Mouse (Mus musculus): ENCODE results near the gene Slc41a3.

The Slc41a3 gene

DNA sequence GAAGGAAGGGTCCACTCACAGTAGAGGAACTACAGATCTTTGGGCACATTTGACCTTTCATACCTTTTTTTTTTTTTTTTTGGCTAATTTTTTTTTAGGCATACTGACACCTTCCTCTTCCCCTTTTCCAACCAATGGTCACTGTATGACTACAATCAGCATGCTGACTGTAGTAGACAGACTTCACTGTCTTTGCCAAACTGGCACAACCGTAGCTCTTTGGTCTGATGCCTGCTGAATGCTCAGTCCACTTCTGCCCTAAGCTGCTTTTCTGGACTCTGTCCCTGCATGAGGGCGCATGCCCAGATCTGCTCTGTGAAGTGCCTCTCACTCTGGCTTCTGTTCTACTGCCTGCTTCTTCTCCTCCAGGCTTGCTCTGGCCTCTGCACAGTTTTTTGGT lies 6.9 kb upstream of the Slc41a3 start:
- no peak for DNase-seq (ENCODE audit: extremely low read depth, low read depth, low spot score)

DNA sequence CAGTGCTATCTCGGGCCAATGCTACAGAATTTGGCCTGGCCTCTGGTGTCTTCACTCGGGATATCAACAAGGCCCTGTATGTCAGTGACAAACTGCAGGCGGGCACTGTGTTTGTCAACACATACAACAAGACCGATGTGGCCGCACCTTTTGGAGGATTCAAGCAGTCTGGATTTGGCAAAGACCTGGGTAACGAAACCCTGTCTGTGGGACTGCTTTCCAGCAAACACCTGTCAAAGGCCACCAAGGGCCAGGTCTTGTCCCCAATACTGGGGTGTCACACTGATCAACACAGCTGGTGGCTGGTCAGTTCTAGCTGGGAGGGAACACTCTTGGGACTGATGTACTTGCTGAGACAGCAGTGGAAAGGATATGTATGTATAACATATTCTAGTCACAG lies 6.3 kb upstream of the Slc41a3 start:
- no peak for DNase-seq (ENCODE audit: extremely low read depth, low read depth, low spot score)

DNA sequence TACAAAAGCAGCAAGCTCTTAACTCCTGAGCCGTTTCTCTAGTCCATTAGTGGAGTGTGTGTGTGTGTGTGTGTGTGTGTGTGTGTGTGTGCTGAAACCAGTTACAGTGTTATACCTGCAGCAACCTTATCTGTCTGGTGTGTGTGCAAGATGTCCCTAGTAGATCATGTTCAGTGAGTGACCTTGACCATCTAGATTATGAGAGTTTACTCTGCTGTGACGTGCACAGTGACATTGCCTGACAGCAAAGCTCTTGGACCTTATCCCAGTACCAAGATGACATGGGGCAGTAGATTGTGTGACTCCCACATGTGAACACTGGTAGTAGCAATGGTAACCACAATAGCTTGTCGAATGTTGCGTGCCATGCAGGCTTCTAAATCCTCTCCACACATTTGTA lies 4.2 kb upstream of the Slc41a3 start:
- no peak for DNase-seq (ENCODE audit: extremely low read depth, low read depth, low spot score)

DNA sequence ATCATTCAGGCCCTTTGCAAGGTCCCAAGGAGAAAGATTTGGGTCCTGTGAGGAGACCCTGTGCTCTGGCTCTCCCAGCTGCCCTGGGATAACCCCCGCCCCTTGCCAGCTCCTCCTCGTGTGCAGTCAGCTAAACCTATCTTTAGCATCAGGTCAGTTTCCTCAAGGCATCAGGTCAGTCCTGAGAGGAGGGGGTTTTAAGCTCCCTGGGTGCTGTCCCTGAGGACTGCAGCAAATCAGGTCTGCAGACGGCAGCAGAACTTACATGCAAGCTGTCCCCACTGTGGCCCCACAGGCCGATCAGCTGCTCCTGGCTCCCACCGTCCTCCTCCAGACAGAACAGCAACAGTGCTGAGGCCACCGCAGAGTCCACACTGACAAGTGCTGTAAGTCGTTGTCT lies 2.8 kb upstream of the Slc41a3 start:
- DNase-seq (ENCODE audit: extremely low read depth, low read depth, low spot score), result no peak

DNA sequence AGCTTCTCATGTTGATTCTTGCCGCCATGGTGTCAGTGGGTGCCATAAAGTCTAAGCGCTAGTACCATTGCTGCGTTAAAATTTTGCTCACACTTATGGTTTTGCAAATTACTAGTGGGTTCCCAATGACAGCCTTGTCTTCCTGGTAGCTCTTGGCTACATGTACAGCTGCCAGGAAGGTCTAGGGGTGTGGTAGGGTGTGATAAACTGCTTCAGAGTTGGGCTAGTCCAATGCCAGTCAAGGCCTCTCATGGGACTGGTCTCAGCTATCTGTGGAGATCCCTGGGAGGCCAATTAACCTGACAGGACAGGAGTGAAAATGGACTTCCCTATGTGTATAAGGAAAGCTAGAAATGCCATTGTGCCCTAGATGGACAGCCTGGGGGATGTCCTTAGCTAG lies 2.2 kb upstream of the Slc41a3 start:
- DNase-seq (ENCODE audit: extremely low read depth, low read depth, low spot score), result no peak

DNA sequence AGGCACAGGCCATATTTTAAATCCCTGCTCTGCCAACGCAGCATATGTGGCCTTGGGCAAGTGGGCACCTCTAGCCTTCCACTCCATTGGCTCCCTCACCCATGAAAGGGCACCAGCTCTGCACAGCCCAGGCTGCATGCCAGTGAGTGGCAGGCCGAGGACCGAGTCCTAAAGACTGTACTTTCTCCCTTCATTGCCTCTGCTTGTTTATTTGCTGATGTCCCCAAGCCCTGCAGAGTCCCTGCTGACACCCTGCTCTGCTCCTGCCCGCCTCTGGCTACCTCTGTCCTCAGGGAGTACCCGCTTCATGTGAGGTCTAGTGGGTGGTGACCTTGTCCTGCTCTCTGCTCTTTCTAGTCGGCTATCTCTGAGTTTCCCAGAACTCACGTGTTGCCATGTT lies 1.4 kb upstream of the Slc41a3 start:
- no peak for DNase-seq (ENCODE audit: extremely low read depth, low read depth, low spot score)

DNA sequence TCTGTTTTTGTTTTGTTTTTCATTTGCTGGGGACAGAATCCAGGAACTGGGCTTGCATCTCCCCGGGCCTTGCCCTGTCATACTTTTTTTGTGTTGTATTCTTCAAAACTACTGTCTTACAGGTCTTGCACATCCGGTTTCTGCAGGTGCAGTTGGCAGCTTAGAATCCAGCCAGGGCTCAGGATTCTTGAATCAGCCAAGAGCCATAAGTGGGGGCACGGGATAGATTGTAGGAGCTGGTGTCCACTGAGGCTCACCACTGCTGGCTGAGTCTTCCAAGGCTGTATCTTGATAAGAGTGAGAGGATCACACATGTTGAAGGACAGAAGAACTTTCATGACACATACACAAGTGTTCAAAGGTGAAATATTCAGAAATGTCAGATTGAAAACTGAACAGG lies 395 bp upstream of the Slc41a3 start:
- DNase-seq (ENCODE audit: extremely low read depth, low read depth, low spot score), result no peak

DNA sequence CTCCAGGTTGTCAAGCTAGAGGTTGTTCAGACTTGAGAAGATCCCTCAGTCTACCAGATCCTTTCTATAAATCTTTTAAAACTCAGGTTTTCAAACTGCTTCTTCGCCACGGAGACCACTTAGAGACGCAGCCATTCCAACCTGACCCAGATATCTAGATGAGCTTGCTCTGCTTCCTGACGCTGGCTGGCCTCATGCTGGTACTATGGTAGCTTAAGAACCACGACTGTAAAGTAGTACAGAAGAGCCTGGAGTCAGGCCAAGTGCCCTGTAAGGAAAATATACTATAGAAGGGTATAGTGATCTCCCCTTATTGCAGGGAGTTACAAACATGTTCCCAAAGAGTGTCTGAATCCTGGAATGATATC lies 757 bp downstream of the Slc41a3 start:
- no peak for DNase-seq (ENCODE audit: extremely low read depth, low read depth, low spot score)

DNA sequence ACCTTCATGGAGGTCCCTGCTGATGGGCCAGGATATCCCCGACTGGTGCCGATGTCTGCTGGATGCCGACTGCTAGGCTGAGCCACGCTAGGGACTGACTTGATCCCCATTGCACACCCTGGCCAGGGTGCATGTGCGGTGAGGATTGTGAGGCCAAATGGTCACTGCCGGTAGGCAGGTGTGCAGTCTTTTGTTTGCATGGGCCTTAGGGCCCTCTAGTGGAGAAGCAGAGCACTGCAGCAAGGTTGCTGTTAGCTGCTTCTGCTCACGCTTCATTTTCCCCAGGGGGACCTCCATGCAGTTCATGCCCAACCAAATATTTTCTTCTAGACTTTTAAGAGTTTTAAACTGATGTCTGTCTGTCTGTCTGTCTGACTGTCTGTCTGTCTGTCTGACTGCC lies 2.0 kb downstream of the Slc41a3 start:
- DNase-seq (ENCODE audit: extremely low read depth, low read depth, low spot score), result no peak

DNA sequence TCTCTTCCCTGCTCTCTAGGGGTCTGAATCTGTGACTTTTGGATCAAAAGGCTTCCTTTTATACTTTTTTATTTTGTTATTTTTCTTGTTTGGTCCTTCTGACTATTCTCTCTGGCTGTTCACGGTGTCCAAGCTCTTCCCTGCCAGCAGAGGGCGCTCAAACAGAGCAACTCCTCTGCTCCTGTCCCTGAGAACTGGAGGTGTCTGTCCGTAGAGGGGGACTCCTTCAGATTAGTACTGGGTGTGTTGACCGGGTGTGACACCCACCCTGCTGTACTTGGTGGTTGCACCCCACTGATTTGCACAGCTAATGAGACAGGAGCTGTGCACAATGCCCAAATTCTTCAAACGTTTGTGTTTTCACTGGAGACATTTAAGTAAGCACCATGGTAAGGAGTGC lies 2.7 kb downstream of the Slc41a3 start:
- DNase-seq (ENCODE audit: extremely low read depth, low read depth, low spot score), result no peak

DNA sequence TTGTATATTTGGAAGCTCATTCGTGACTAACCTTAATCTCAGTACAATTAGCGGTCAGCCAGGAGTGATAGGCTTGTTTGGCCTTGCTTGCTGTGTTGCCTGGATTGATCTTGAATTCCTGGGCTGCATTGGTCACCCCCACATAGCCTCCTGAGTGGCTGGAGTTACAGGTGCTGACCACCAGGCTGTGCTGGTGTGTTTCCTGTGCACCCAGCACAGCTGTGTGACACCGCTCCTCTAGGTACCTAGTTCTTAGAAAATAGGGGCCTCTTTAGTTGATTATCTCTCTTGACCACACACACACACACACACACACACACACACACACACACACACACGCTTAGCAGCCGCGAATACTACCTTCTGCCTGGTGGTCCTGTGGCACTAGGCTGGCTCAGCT lies 3.7 kb downstream of the Slc41a3 start:
- no peak for DNase-seq (ENCODE audit: extremely low read depth, low read depth, low spot score)

DNA sequence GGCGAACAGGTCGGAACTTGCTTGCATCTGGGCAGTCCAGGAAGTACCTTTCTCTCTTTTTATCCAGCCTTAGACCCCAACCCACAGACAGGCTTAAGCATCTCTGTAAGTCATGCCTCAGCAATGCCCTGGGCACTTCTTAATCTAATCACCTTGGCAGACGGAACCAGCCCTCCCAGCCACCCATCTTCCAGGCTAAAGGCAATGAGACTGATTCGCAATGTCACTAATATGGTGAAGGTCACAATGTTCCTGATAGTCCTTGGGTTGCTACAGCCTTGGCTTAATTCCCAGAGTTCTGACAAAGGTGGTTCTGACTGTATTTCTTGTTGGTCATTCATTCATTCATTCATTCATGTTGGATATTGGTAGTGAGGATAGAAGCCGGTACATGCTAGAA lies 5.7 kb downstream of the Slc41a3 start:
- no peak for DNase-seq (ENCODE audit: extremely low read depth, low read depth, low spot score)

DNA sequence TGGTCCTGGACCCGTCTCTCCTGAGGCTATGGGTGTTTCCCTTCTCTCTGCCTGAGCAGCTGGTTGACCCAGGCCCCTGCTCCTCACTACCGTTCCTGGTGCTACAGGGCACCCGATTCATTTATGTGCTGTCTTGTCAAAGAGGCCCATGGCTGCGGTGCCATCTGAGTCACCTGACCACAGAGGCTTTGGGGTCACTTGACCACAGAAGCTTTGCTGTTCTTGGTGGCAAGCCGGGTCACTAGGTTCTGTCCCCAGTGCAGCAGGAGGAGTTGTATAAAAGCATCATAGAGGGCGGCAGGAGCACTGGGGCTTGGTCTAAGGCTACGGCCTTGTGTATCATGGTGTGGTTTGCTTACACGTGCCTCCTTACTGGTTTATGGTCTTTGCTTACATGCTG lies 8.8 kb downstream of the Slc41a3 start:
- DNase-seq (ENCODE audit: extremely low read depth, low read depth, low spot score), result no peak

DNA sequence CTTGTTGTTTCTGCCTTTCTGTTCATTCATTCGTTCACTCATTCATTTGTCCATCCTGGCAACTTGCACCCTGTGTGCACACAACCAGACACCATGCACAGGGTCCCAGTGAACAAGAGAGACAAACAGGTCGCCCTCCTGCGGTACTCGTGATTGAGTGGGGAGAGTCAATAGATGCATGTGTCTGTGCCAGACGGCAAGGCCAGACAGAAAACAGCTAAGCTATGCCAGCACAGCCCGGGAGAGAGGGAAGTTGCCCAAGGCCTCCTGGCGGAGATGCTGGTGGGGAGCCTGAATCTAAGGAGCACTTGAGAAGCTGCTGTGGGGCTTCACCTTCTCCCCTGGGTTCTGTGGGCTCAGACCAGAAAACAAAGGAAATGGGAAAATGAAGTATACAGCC lies 10.8 kb downstream of the Slc41a3 start:
- DNase-seq (ENCODE audit: extremely low read depth, low read depth, low spot score), result no peak

DNA sequence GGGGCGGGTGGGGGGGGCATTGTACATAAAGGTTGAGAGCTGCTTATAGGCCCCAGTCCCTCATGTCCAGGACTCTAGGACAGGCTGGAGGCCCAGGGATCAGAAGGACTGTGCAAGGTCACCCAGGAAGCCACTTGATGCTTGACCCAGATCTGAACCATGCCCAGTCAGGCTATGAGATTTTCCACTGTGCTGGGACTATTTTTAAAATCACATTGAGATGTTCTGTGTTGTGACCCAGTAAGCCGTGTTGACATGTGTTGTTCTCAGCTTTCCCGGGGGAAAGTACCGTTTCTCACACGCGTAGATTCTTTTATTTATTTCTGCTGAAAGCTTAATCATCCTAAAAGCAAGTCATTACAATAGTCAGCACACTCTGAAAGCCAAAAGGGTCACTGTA lies 11.5 kb downstream of the Slc41a3 start:
- no peak for DNase-seq (ENCODE audit: extremely low read depth, low read depth, low spot score)

DNA sequence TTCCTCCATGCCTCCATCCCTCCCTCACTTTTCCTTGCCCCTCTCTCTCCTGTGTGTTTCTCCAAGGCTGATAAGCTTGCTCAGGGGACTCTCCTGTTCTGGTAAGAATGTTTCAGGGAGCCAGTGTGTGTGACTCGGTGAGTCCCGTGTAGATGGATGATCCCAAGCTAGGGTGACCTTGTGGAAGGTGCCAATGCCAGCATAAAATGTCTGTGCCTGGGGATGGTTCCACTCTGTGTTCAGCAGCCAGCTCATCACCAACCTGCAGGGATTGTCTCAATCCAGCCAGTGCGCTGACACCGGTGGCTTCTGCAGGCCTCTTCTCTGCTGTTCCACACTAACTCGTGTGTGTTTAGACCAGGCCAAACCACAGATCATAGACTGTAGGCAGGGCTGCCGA lies 12.0 kb downstream of the Slc41a3 start:
- no peak for DNase-seq (ENCODE audit: extremely low read depth, low read depth, low spot score)

DNA sequence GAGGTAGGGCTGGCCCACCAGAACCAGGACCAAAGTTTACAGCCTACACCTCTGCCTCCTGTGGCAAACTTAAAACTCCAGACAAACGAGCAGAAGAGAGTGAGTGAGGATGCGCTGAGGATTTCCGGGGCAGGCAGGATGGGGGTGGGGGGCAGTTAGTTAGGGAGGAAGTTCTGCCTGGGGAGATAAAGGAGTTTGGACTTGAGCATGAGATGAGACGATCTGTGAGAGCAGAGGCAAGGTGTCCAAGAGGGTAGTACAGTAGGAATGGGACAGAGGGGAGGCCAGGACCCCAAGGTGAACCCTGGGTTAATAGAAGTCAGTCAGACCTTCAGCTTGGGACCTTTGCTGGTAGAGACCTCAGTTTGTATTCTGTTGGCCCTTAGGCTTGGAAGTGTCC lies 13.7 kb downstream of the Slc41a3 start:
- DNase-seq (ENCODE audit: extremely low read depth, low read depth, low spot score), result no peak

DNA sequence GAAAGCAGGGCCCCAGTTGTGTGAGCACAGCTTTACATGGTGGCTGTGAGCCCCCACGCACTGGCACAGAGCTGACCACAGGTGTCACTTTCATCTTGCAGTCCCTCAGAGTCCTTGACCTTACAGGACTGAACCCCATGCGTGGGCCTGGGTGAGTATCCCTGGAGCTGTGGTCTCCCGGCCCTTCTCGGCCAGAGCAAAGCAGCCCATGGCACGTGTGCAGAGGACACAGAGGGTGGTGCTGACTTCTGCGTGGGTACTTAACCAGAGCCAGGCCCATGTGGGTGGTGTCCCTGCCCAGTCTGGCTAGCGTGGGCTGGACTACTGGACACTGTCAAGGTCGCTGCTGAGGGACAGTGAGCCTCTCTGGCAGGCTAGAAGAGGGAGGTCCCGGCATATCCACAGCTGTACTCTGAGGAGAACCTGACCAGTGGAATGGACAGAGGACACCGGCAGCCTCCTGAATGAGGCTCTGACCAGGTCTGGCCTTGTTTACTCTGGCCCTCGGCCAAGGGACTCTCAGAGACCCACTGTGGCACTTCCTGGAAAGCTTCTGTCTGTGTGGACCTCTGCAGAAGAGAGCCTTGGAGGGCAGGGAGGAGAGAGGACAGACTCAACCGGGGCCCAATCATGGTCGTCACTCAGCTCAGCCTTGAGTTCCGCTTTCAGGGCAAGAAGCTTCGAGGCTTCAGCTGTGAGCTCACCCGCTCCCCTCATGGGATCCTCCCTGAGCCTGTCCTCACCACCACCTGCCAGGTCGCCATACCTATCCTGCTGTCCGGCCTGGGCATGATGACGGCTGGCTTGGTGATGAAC lies 14.5 kb downstream of the Slc41a3 start:
- DNase-seq (ENCODE audit: extremely low read depth, low read depth, low spot score), result no peak

DNA sequence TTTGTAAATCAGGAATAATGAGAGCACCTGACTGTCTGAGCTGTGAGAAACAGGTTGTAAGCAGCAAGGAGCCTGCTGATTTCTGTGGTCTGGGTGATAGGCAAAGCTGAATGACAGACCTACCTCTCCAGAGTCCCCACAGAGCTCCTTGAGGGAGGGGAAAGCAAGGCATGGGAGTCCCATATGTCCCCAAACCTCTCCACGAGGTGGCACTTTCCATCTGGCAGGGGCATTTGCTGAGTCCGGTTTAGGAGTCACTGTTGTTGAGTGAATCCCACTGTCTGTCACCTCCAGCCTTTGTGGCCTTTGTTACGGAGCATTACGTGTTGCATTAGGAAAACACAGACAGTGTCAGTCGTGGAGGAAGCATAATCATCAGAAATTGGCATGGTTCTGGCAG lies 15.4 kb downstream of the Slc41a3 start:
- DNase-seq (ENCODE audit: extremely low read depth, low read depth, low spot score), result no peak

DNA sequence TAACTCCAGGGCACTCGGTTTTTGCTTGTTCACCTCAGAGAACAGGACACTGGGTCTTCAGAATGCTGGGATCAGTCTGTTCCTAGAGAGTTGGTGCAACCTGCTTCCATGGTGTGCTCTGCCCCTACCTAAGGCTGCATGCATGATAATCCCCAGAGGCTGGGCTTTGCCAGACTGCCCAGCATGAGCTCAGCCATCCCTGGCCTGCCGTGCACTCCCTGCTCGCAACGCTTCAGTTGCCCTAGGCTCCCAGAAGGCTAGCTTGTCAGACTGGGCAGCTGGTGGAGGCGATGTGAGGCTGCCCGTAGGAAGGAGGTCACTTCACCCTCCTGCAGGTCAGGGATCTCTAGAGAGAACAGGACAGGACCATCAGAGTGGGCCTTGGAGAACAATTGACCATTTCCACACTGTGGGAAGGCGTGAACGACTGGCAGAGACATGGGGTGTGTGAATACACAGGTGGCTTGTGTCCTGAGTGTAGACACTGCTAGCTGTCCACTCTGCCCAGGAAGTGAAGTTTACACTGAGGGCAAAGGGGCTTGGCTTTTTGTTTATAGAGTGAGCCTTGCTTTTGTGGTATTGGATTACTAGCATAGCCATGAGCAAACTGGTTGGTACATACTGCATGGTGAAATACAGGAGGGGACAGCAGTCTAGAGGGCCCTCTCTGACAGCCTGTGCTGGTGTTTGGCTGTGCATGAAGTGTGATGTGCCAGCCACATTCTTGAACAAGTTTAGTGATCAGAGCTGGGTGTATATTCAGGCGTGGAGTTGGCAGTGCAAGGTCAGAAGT lies 16.5 kb downstream of the Slc41a3 start:
- DNase-seq (ENCODE audit: extremely low read depth, low read depth, low spot score), result no peak

DNA sequence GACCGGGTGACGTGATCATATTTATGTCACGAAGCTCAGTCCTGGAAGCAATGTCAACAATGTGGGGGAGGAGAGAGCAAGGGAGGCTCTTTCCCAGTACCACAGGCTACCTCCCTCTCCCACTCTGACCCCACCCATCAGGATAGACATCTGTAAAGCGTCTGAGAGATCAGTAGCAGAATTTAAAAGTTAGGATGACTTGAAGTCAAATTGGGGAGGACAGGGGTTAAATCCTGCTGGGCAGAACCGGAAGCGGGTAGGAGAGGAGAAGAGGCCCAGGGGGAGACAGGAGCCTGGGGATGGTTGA lies 17.0 kb downstream of the Slc41a3 start:
- DNase-seq (ENCODE audit: extremely low read depth, low read depth, low spot score), result no peak

DNA sequence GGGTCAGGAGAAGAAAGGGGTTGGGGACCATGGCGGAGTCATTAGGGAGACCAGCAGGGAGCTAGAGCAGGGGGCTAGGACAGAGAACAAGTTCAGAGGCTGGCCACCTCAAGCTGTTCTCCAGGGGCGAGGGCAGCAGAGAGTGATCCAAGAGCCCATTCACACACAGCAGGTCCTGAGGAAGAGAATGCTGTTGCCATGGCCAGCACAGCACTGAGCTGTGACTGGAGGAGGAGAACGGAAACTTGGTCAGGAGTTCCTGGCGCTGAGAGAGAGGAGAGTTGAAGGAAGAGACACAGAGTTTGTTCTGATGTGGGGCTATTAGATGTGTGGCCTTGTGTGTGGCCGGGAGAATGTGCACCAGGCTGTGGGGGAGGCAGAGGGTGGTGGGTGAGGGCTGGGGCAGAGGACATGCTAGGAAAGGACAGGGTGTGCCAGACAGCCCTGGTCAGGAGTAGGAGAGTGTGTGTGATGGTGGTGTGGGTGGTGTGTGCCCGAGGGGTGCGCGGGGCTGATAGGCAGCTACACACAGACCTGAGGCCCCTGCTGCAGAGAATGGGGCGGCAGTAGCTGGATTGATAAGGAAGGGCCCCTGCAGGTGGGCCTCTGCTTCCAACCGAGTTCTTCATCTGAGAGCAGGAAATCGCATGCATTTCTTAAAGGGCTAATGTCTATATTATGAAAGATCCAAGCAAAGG lies 18.4 kb downstream of the Slc41a3 start:
- no peak for DNase-seq (ENCODE audit: extremely low read depth, low read depth, low spot score)

Measured in fat pad, adult 2 months (tissue).